Mouse (Mus musculus): ENCODE measurements around the gene Sh3kbp1. TPM values are rescaled to one million over a fixed set of nuclear protein-coding genes. Genes with fewer than 3 reads are reported as not detected.
A peak's percentile ranks its signal among the peaks of the same experiment; 100 is the strongest.

Sh3kbp1 gene
- polyA plus RNA-seq, 2 experiments = 4.0 to 9.9 TPM

GRCm38 (mm10) chrX:159835239-159835638, 208.2 kb downstream of the Sh3kbp1 start:
- 71% methylated on average over 4 of the region's 4 CpGs for WGBS (ENCODE audit: insufficient replicate concordance)
- Histone ChIP-seq H3K27ac (no peak overlapping the region), H3K4me2 (ENCODE audit: low read depth) (no peak overlapping the region), H3K9me3 (ENCODE audit: control insufficient read depth, low read length) (no peaks in the 10 kb centered on the region), H3K4me3 (ENCODE audit: insufficient read depth in 1 of 2, low read depth in 2 of 2, low read length in 2 of 2) (no peak overlapping the region), H3K36me3 (replicated peaks; ENCODE audit: control insufficient read depth, insufficient read depth, low read depth) (no peaks in the 10 kb centered on the region), H3K27me3 (ENCODE audit: control insufficient read depth, insufficient read depth, low read length) (no peaks in the 10 kb centered on the region), H3K4me1 (replicated peaks; ENCODE audit: control insufficient read depth in 2 of 2, insufficient read depth in 2 of 2, low read length in 1 of 2) (peaks cover 0 to 3% of the 10 kb centered on the region in 2 experiments; a peak in 1 of 4 replicates), H3K9ac (replicated peaks) (no peak overlapping the region)
- TF ChIP-seq EP300 (IDR thresholded peaks at IDR 0.05; ENCODE audit: low read depth) = no peak
- TF ChIP-seq CTCF (IDR thresholded peaks at IDR 0.05; ENCODE audit: low read depth) = no peak
- ATAC-seq (ENCODE audit: insufficient read depth) = no peak
- no peak for DNase-seq (ENCODE audit: low read depth in 3 of 3, low spot score in 3 of 3)

- Histone ChIP-seq H3K27ac (no peak overlapping the region), H3K9ac (replicated peaks) (no peak overlapping the region), H3K36me3 (replicated peaks; ENCODE audit: control insufficient read depth, insufficient read depth, low read depth) (no peaks in the 10 kb centered on the region), H3K4me1 (replicated peaks; ENCODE audit: control insufficient read depth in 2 of 2, insufficient read depth in 2 of 2, low read length in 1 of 2) (peaks cover 0 to 3% of the 10 kb centered on the region in 2 experiments; a peak in 1 of 4 replicates), H3K9me3 (ENCODE audit: control insufficient read depth, low read length) (no peaks in the 10 kb centered on the region), H3K27me3 (ENCODE audit: control insufficient read depth, insufficient read depth, low read length) (no peaks in the 10 kb centered on the region), H3K4me2 (ENCODE audit: low read depth) (no peak overlapping the region), H3K4me3 (ENCODE audit: insufficient read depth in 1 of 2, low read depth in 2 of 2, low read length in 2 of 2) (no peak overlapping the region)
- DNase-seq (ENCODE audit: low read depth in 3 of 3, low spot score in 3 of 3) (peak in 1 of 3 experiments; percentile 9), ATAC-seq (ENCODE audit: insufficient read depth) (no peak; the same call in 1 of the 2 replicates)
- TF ChIP-seq CTCF (IDR thresholded peaks at IDR 0.05; ENCODE audit: low read depth) = no peak
- no peak for TF ChIP-seq EP300 (IDR thresholded peaks at IDR 0.05; ENCODE audit: low read depth)
- 36% methylated on average over 1 of the region's 1 CpGs for WGBS (ENCODE audit: insufficient replicate concordance)
These were observed 210.3 kb downstream of the Sh3kbp1 start for GRCm38 (mm10) chrX:159837379-159837778.

- Histone ChIP-seq H3K4me3 (ENCODE audit: insufficient read depth in 1 of 2, low read depth in 2 of 2, low read length in 2 of 2) (no peak overlapping the region), H3K4me1 (replicated peaks; ENCODE audit: control insufficient read depth in 2 of 2, insufficient read depth in 2 of 2, low read length in 1 of 2) (peaks cover 0 to 3% of the 10 kb centered on the region in 2 experiments; a peak in 1 of 4 replicates), H3K27me3 (ENCODE audit: control insufficient read depth, insufficient read depth, low read length) (no peaks in the 10 kb centered on the region), H3K4me2 (ENCODE audit: low read depth) (no peak overlapping the region), H3K9ac (replicated peaks) (no peak overlapping the region), H3K36me3 (replicated peaks; ENCODE audit: control insufficient read depth, insufficient read depth, low read depth) (no peaks in the 10 kb centered on the region), H3K9me3 (ENCODE audit: control insufficient read depth, low read length) (no peaks in the 10 kb centered on the region), H3K27ac (no peak overlapping the region)
- no peak for DNase-seq (ENCODE audit: low read depth in 3 of 3, low spot score in 3 of 3)
- no peak for ATAC-seq (ENCODE audit: insufficient read depth)
- WGBS (ENCODE audit: insufficient replicate concordance) = 82% methylated on average over 2 of the region's 2 CpGs
- no peak for TF ChIP-seq CTCF (IDR thresholded peaks at IDR 0.05; ENCODE audit: low read depth)
- no peak for TF ChIP-seq EP300 (IDR thresholded peaks at IDR 0.05; ENCODE audit: low read depth)
These were observed 212.7 kb downstream of the Sh3kbp1 start for GRCm38 (mm10) chrX:159839786-159840185.

GRCm38 (mm10) chrX:159840225-159840624, 213.2 kb downstream of the Sh3kbp1 start:
- H3K36me3 ChIP-seq (replicated peaks; ENCODE audit: control insufficient read depth, insufficient read depth, low read depth) = no peaks in the 10 kb centered on the region
- no peak overlapping the region for H3K4me3 ChIP-seq (ENCODE audit: insufficient read depth in 1 of 2, low read depth in 2 of 2, low read length in 2 of 2)
- no peak overlapping the region for H3K27ac ChIP-seq
- TF ChIP-seq CTCF (IDR thresholded peaks at IDR 0.05; ENCODE audit: low read depth) (no peak), EP300 (IDR thresholded peaks at IDR 0.05; ENCODE audit: low read depth) (no peak)
- H3K9me3 ChIP-seq (ENCODE audit: control insufficient read depth, low read length) = no peaks in the 10 kb centered on the region
- ATAC-seq (ENCODE audit: insufficient read depth) (no peak), DNase-seq (ENCODE audit: low read depth in 3 of 3, low spot score in 3 of 3) (no peak)
- H3K4me1 ChIP-seq (replicated peaks; ENCODE audit: control insufficient read depth in 2 of 2, insufficient read depth in 2 of 2, low read length in 1 of 2) = peaks cover 0 to 3% of the 10 kb centered on the region in 2 experiments; a peak in 1 of 4 replicates
- H3K9ac ChIP-seq (replicated peaks) = no peak overlapping the region
- H3K4me2 ChIP-seq (ENCODE audit: low read depth) = no peak overlapping the region
- 59% methylated on average over 7 of the region's 7 CpGs for WGBS (ENCODE audit: insufficient replicate concordance)
- no peaks in the 10 kb centered on the region for H3K27me3 ChIP-seq (ENCODE audit: control insufficient read depth, insufficient read depth, low read length)

GRCm38 (mm10) chrX:159850722-159851121, 223.7 kb downstream of the Sh3kbp1 start:
- Histone ChIP-seq H3K9me3 (ENCODE audit: control insufficient read depth, low read length) (no peaks in the 10 kb centered on the region), H3K36me3 (replicated peaks; ENCODE audit: control insufficient read depth, insufficient read depth, low read depth) (no peaks in the 10 kb centered on the region), H3K27ac (no peak overlapping the region), H3K4me3 (ENCODE audit: insufficient read depth in 1 of 2, low read depth in 2 of 2, low read length in 2 of 2) (no peak overlapping the region), H3K4me1 (replicated peaks; ENCODE audit: control insufficient read depth in 2 of 2, insufficient read depth in 2 of 2, low read length in 1 of 2) (no peaks in the 10 kb centered on the region), H3K9ac (replicated peaks) (no peak overlapping the region), H3K4me2 (ENCODE audit: low read depth) (no peak overlapping the region), H3K27me3 (ENCODE audit: control insufficient read depth, insufficient read depth, low read length) (no peaks in the 10 kb centered on the region)
- WGBS (ENCODE audit: insufficient replicate concordance) = 70% methylated on average over 8 of the region's 8 CpGs
- ATAC-seq (ENCODE audit: insufficient read depth) (no peak), DNase-seq (ENCODE audit: low read depth in 3 of 3, low spot score in 3 of 3) (no peak)
- TF ChIP-seq CTCF (IDR thresholded peaks at IDR 0.05; ENCODE audit: low read depth) = no peak
- no peak for TF ChIP-seq EP300 (IDR thresholded peaks at IDR 0.05; ENCODE audit: low read depth)

Measured in liver, embryonic 14.5 days (tissue).